Mouse (Mus musculus): ENCODE measurements around the gene Fam25c. TPM values are rescaled to one million over a fixed set of nuclear protein-coding genes. Genes with fewer than 3 reads are reported as not detected.
A peak's percentile ranks its signal among the peaks of the same experiment; 100 is the strongest.
"Not testable (repeated sequence)": the region's sequence is repeated elsewhere in the genome, so short reads cannot be mapped to it uniquely, and the experiment has no call there.

Fam25c gene
- total RNA-seq (2021): not detected
- polyA plus RNA-seq (2012; rRNA removed): not detected in 2 replicates
- long read RNA-seq: 0 reads

GRCm38 (mm10) chr14:34355301-34355700 lies at the start of gene Fam25c:
Gene Fam25c (minus strand): TSS chr14:34355433.
- no peak for DNase-seq

- no peak for DNase-seq
These were observed 48.2 kb upstream of the Fam25c start for GRCm38 (mm10) chr14:34403424-34403823.

DNA sequence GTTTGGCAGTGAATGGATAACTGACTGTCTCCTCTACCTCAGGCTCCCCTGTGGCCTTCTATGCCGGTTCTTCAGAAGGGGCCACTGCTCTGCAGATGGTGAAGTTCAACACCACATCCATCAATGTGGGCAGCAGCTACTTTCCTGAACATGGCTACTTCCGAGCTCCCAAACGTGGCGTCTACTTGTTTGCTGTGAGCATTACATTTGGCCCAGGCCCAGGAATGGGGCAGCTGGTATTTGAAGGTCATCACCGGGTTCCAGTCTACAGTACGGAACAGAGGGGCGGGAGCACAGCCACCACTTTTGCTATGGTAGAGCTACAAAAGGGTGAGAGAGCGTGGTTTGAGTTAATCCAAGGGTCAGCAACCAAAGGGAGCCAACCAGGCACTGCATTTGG lies 47.6 kb upstream of the Fam25c start:
- DNase-seq: peak; percentile 61

- DNase-seq: peak; percentile 75
These were observed 45.9 kb upstream of the Fam25c start for GRCm38 (mm10) chr14:34401135-34401534.

GRCm38 (mm10) chr14:34400021-34400420 lies 44.8 kb upstream of the Fam25c start:
- no peak for DNase-seq

GRCm38 (mm10) chr14:34399301-34399700 lies 44.1 kb upstream of the Fam25c start:
- no peak for DNase-seq

GRCm38 (mm10) chr14:34398901-34399300 lies 43.7 kb upstream of the Fam25c start:
- no peak for DNase-seq

GRCm38 (mm10) chr14:34397871-34398270 lies 42.6 kb upstream of the Fam25c start:
- peak; percentile 64 for DNase-seq

DNA sequence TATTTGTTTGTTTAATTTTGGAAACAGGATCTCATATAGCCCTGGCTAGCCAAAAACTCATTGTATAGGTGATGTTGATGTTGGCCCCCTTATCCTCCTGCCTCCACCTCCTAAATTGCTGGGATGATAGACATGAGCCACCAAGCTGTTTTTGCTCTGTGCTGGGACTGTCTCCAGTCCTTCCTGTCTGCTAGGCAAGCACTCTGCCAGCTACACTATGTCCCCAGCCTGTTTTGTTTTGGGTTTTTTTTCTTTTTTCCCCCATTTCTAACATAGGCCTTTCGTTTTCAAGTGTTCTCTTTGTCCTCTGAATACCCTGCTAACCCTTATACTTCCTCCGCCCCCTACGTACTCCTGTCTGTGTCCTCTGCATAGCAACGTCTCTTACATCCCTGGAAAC lies 38.1 kb upstream of the Fam25c start:
- DNase-seq: no peak

DNA sequence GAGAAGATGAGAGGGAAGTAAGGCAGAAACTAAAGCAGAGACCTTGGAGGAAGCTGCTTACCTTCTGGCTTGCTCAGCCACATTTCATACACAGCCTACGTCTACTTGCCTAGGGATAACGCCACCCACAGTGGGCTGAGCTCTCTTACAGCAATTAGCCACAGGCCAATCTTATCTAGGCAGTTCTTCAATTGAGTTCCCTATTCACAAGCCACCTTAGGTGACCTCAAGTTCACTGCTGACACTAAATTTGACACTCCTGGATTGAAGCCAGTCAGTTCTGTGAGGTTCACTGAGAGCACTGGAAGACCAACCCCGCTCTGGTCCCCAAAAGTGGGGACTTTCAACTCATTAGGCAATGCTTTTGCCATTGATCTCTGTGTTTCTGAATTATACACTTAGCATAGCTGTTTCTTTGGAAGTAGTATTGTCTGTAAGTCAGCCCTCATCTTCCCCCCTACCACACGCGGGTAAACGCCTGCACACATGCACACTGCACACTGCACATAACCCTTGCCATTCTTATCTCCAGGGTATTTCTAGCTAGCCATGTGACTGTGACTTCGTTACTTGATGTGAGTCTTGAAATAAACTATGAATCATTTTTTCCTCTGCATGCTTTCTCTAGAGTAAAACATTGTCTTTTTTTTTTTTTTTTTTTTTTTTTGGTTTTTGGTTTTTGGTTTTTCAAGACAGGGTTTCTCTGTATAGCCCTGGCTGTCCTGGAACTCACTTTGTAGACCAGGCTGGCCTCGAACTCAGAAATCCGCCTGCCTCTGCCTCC lies 27.9 kb upstream of the Fam25c start:
- no peak for DNase-seq

DNA sequence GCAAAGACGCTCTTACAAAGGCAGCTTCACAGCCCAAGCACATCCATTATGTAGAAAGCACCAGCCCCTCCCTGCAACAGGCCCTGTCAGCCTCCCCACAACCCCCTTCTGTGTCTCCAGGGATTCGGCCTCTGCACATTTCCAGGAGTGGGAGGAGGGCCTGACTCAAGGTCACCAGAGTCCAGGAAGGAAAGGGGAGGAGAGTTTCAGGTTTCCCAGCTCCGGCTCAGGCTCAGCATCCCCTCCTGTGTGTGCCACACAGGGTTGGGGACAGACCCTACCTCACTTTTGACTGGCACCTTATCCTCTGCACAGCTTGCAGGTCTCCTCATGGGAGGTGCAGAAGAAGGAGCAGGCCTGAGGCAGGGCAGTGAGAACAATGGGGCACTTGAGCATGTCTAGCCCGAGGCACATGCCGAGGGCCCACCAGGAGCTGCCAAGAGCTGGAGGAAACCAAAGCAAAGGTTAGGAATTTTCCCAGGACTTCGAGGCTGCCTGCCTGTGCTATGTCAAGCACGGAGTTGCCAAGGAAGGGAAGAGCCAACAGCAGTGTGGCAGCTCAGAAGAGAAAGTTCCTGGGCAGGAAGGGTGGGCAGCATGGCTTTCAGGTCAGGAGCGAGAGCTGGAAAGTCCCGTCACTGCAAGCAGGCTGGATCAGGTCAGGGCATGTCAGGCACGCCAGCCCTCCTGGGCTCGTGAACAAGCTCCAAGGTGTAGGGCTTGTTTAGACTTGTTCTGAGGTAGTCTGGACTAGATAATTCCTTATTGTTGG lies 23.5 kb upstream of the Fam25c start:
- peak; percentile 74 for DNase-seq

- DNase-seq: no peak
These were observed 21.9 kb upstream of the Fam25c start for GRCm38 (mm10) chr14:34377121-34377520.

GRCm38 (mm10) chr14:34375941-34376340 lies 20.7 kb upstream of the Fam25c start:
- DNase-seq: no peak

GRCm38 (mm10) chr14:34375415-34375904 lies 20.2 kb upstream of the Fam25c start, which contains the start of gene Mmrn2:
Gene Mmrn2 (plus strand): TSS chr14:34375465.
- no peak for DNase-seq

DNA sequence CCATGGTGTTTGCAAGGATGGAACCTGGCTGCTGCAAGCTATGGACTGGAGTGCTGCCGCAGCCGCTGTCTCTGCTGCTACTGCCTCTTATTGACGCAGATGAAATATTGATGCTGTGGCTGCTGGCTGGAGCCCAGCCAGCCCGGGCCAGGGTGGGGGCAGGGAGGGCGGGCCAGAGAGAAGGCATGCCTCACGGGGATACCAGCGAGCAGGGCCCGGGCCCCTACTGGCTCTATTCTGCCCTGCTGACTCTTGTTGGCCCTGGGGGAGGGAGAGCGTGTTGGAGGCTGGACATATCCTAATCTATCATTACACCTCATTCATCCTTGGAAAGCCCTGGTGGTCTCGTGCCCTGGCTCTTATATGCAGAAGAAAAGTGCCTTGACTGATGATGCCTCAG lies 19.3 kb upstream of the Fam25c start, which contains the start of gene Sncg:
TSS of gene Sncg (minus strand) at position 213 of the 400 bp plus-strand sequence.
- DNase-seq: peak; percentile 36

- no peak for DNase-seq
These were observed 18.3 kb upstream of the Fam25c start for GRCm38 (mm10) chr14:34373581-34373980.

DNA sequence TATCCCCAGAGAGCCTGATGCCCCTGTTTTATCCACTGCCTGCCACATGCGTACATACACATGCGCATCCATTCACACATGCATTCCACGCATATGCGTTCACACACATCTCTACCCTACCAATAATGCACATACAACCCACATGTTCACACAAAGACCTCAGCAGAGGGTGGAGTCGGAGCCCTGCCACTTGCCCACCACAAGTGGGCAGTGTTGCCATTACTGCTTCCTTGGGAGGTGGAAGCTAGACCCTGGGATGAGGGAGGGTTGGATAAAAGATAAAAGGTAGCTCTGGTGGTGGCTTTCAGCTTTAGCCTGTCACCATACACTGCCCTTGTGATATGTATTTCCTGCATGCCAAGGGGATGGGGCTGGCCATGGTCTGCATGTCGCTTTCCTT lies 17.4 kb upstream of the Fam25c start:
- DNase-seq: peak; percentile 59

DNA sequence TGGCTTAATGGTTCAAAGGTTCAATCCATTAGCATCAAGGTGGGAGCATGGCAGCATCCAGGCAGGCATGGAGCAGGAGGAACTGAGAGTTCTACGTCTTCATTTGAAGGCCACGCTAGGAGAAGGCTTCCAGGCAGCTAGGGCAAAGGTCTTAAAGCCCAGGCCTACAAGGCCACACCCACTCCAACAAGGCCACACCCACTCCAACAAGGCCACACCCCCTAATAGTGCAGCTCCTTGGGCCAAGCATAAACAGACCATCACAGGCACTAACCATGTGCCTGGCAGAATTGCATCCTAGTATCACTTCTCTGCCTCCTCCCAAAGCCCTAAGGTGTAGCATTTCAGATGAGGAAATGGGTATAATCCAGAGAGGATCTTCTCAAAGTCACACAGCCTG lies 16.5 kb upstream of the Fam25c start:
- DNase-seq: no peak

DNA sequence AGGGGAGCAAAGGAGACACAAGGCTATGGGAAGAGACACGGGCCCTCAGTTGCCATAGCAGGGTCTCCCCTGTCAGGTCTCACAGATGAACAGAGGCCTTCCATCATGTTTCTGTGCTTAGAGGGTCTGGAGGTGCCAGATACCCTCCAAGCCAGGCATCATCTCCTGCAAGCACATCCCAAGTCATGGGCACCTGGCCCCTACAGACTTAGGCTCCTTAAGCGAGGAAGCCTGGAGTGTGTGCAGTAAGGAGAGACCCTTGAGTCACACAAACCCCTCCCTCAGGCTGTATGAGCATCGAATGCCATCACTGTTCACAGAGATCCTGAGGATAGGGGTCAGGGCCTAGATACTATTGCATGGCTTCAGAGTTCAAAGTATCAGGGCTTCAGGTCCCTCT lies 15.7 kb upstream of the Fam25c start:
- no peak for DNase-seq

- no peak for DNase-seq
These were observed 15.0 kb upstream of the Fam25c start for GRCm38 (mm10) chr14:34370203-34370602.

- no peak for DNase-seq
These were observed 9.9 kb upstream of the Fam25c start for GRCm38 (mm10) chr14:34365147-34365507.

GRCm38 (mm10) chr14:34364254-34365146 lies 9.3 kb upstream of the Fam25c start:
- not testable (repeated sequence) for DNase-seq
